Mouse (Mus musculus) kidney, adult 2 months (tissue): ENCODE measurements around the gene Dnajc22.

Experiments used
- CTCF ChIP-seq: fragments of 200-500 bp; conservative IDR thresholded peaks from 2 replicates; pipeline ENCODE4 v1.5.1; 2011; ENCODE audit warnings: low read depth, mild to moderate bottlenecking, control low read depth, low read length, moderate library complexity, mixed read lengths; ENCODE audit not compliant: insufficient read depth, insufficient read length
- POLR2A ChIP-seq: fragments of 200-500 bp; IDR thresholded peaks from one replicate; pipeline ENCODE4 v1.6.1; 2011; ENCODE audit warnings: low read depth, low read length, control low read depth

- no peak for TF ChIP-seq POLR2A
- TF ChIP-seq CTCF = no peak
These were observed 23.6 kb downstream of the Dnajc22 start for GRCm38 (mm10) chr15:99116539-99116938.
